Mouse (Mus musculus): ENCODE data around the gene Cxcr6.
"Not testable (repeated sequence)": the region's sequence is repeated elsewhere in the genome, so short reads cannot be mapped to it uniquely, and the experiment has no call there.

Gene Cxcr6

GRCm38 (mm10) chr9:123806267-123806666 is at the start of gene Cxcr6:
Gene Cxcr6 (plus strand): TSS chr9:123806475.
- DNase-seq = no peak

- no peak for DNase-seq
These were observed 49.5 kb upstream of the Cxcr6 start for GRCm38 (mm10) chr9:123756752-123757151.

- no peak for DNase-seq
These were observed 48.9 kb upstream of the Cxcr6 start for GRCm38 (mm10) chr9:123757326-123757725.

GRCm38 (mm10) chr9:123758156-123758555 is 48.1 kb upstream of the Cxcr6 start:
- DNase-seq = no peak

- DNase-seq = no peak
These were observed 47.6 kb upstream of the Cxcr6 start for GRCm38 (mm10) chr9:123758645-123759044.

GRCm38 (mm10) chr9:123760806-123761205 is 45.5 kb upstream of the Cxcr6 start:
- no peak for DNase-seq

GRCm38 (mm10) chr9:123762886-123763285 is 43.4 kb upstream of the Cxcr6 start:
- DNase-seq = no peak

- DNase-seq = no peak
These were observed 42.5 kb upstream of the Cxcr6 start for GRCm38 (mm10) chr9:123763771-123764170.

- no peak for DNase-seq
These were observed 39.3 kb upstream of the Cxcr6 start for GRCm38 (mm10) chr9:123766996-123767395.

GRCm38 (mm10) chr9:123768443-123768842 is 37.8 kb upstream of the Cxcr6 start:
- no peak for DNase-seq

GRCm38 (mm10) chr9:123769532-123769931 is 36.7 kb upstream of the Cxcr6 start:
- no peak for DNase-seq

- not testable (repeated sequence) for DNase-seq
These were observed 33.0 kb upstream of the Cxcr6 start for GRCm38 (mm10) chr9:123773299-123773698.

GRCm38 (mm10) chr9:123788855-123789529 is 17.3 kb upstream of the Cxcr6 start:
- no peak for DNase-seq

GRCm38 (mm10) chr9:123796174-123796573 is 10.1 kb upstream of the Cxcr6 start:
- peak; percentile 42 for DNase-seq

- DNase-seq = no peak
These were observed 4.7 kb upstream of the Cxcr6 start for GRCm38 (mm10) chr9:123801527-123801926.

- DNase-seq = no peak
These were observed 3.9 kb upstream of the Cxcr6 start for GRCm38 (mm10) chr9:123802421-123802820.

GRCm38 (mm10) chr9:123802896-123803295 is 3.4 kb upstream of the Cxcr6 start:
- DNase-seq = no peak

GRCm38 (mm10) chr9:123805241-123805640 is 1.0 kb upstream of the Cxcr6 start:
- no peak for DNase-seq

GRCm38 (mm10) chr9:123808583-123808982 is 2.3 kb downstream of the Cxcr6 start:
- no peak for DNase-seq

- no peak for DNase-seq
These were observed 5.6 kb downstream of the Cxcr6 start for GRCm38 (mm10) chr9:123811831-123812230.

GRCm38 (mm10) chr9:123814326-123814725 is 8.1 kb downstream of the Cxcr6 start:
- no peak for DNase-seq

GRCm38 (mm10) chr9:123814821-123815220 is 8.5 kb downstream of the Cxcr6 start:
- DNase-seq = no peak

- DNase-seq = no peak
These were observed 9.2 kb downstream of the Cxcr6 start for GRCm38 (mm10) chr9:123815444-123815843.

GRCm38 (mm10) chr9:123815996-123816395 is 9.7 kb downstream of the Cxcr6 start:
- DNase-seq = no peak

- no peak for DNase-seq
These were observed 12.3 kb downstream of the Cxcr6 start for GRCm38 (mm10) chr9:123818601-123819000.
